ENCODE assay signal across 14 mouse cellular contexts in the genomic region with DNA sequence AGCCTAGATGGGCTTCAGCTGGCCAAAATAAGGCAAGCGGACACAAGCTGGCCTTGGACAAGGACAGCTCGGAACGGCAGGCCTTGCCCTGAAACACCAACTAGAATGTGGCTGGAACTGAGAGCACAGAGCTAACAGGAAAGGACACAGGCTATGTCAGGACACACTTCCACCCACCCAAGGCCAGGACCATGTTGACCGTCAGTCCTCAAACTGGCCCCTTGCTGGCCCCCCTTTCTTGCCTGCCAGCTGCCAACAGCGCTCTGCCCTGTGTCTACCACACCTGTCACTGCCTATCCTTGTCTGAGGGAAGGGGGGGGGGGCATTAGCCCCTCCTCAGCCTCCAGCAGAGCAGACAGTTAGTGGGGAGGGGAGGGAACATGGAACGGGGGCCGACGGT. TPM values are rescaled to one million over a fixed set of nuclear protein-coding genes. Genes with fewer than 3 reads are reported as not detected.
DNase-seq lines count a peak whose midpoint lies in the region; ATAC-seq and TF ChIP-seq lines count a peak whose summit lies in the region.
"Had no signal": no experiment of that assay in that cellular context is flagged by ENCODE, and none has a peak within 500 bp of the region (broad histone marks: within the 10 kb centered on the region; RNA-seq: fewer than 3 reads in every experiment).

Fitm1 (plus strand) TSS at position 316 of the 400 bp plus-strand sequence.

- peak within 1 kb of the TSS; percentile 49 for H3K9ac ChIP-seq in liver, adult 2 months (ENCODE audit: low read depth, low read length)
- no peak within 1 kb of the TSS; the same call in 1 of the 2 replicates for H3K9ac ChIP-seq in embryonic facial prominence, embryonic 12.5 days
- H3K9ac ChIP-seq: liver, embryonic 14.5 days had no signal

- WGBS in liver, adult 2 months = 47% methylated on average over 8 of the region's 8 CpGs
- 55% methylated on average over 8 of the region's 8 CpGs for WGBS in embryonic facial prominence, embryonic 12.5 days

- H3K27ac ChIP-seq in liver, adult 2 months (replicated peaks; ENCODE audit: insufficient read depth, low read depth, low read length) = peak within 1 kb of the TSS; percentile 85
- H3K27ac ChIP-seq in embryonic facial prominence, embryonic 12.5 days = no peak within 1 kb of the TSS
- H3K27ac ChIP-seq: liver, embryonic 14.5 days had no signal

- peaks cover 2% of the 10 kb centered on the region for H3K4me1 ChIP-seq in liver, adult 2 months (ENCODE audit: control insufficient read depth, insufficient read depth, low read length)
- no peaks in the 10 kb centered on the region for H3K4me1 ChIP-seq in embryonic facial prominence, embryonic 12.5 days

- no peak for ATAC-seq in embryonic facial prominence, embryonic 12.5 days (ENCODE audit: insufficient number of reproducible peaks, insufficient read depth, low FRiP score, low TSS enrichment)
- ATAC-seq: forebrain, embryonic 14.5 days had no signal

- TF ChIP-seq POLR2A in liver, adult 2 months (IDR thresholded peaks at IDR 0.05; ENCODE audit: extremely low read depth, insufficient read depth, low read length) = no peak

- no peak for TF ChIP-seq CTCF in liver, adult 2 months (IDR thresholded peaks at IDR 0.05; ENCODE audit: low read depth, low read length)

- H3K4me3 ChIP-seq in liver, adult 2 months (ENCODE audit: insufficient read depth, low read depth, low read length) = peak within 1 kb of the TSS; percentile 45
- no peak within 1 kb of the TSS; the same call in 1 of the 2 replicates for H3K4me3 ChIP-seq in embryonic facial prominence, embryonic 12.5 days

- H3K4me2 ChIP-seq in embryonic facial prominence, embryonic 12.5 days (replicated peaks) = peak within 1 kb of the TSS; percentile 26; the same call in 1 of the 2 replicates

- DNase-seq in liver, adult 2 months (ENCODE audit: extremely low read depth, low read depth, low spot score) = peak; percentile 45
- DNase-seq in liver = no peak
- DNase-seq in heart, adult 11 months = peak; percentile 98
- DNase-seq in heart, postnatal 4 days = peak; percentile 73
- DNase-seq in layer of hippocampus, adult 11-12 months (ENCODE audit: low spot score) = no peak
- no peak for DNase-seq in cerebellum, postnatal 36 days
- DNase-seq in left cerebral cortex, postnatal 25 days (ENCODE audit: low spot score in 2 of 2) = no peak
- DNase-seq: cerebellum, postnatal 10 days; right cerebral cortex, postnatal 14 days; thymus, postnatal 4 days had no signal

- no peaks in the 10 kb centered on the region for H3K9me3 ChIP-seq in embryonic facial prominence, embryonic 12.5 days

- intact Hi-C loops in left cerebral cortex, postnatal 25 days (cut with DNase I) = no loop called here

- H3K79me2 ChIP-seq in liver, adult 2 months (ENCODE audit: control insufficient read depth, insufficient read depth, low read length) = 0 out of 2 replicates have a peak, but pooled peaks cover 8% of the 10 kb centered on the region

- H3K27me3 ChIP-seq in liver, adult 2 months (ENCODE audit: control insufficient read depth, insufficient read depth, low read length) = no peaks in the 10 kb centered on the region
- H3K27me3 ChIP-seq in embryonic facial prominence, embryonic 12.5 days = no peaks in the 10 kb centered on the region
- H3K27me3 ChIP-seq: CH12.LX had no signal

- peaks cover under 1% of the 10 kb centered on the region; the same call in 1 of the 2 replicates for H3K36me3 ChIP-seq in liver, adult 2 months (ENCODE audit: control insufficient read depth, insufficient read depth, low read length)
- H3K36me3 ChIP-seq in embryonic facial prominence, embryonic 12.5 days = 0 out of 2 replicates have a peak, but pooled peaks cover 6% of the 10 kb centered on the region

RNA-seq across cellular contexts. Expression of gene Fitm1, which starts in this region (rescaled TPM):
- total RNA-seq in liver, adult 2 months (2014; rRNA removed) = 3.8 and 7.5 TPM in 2 replicates
- 45.7 and 60.2 TPM in 2 replicates for polyA plus RNA-seq in liver, adult 2 months (2012; rRNA removed)
- polyA plus RNA-seq in embryonic facial prominence, embryonic 12.5 days (2016; fragmentation: Nextera tagmentation; extraction: Ambion mirVana) = 8.7 and 9.1 TPM in 2 replicates
- 100 to 1,000 TPM; 122 to 152 TPM for total RNA-seq in heart, postnatal 4 days (2021)
- not detected for total RNA-seq in left cerebral cortex, postnatal 25 days (2021)
- total RNA-seq: CH12.LX had no signal
- polyA plus RNA-seq: forebrain, embryonic 14.5 days had no signal

Comparison
In these comparisons a context has a peak if more than half of its experiments do, and no peak if none do; other contexts are left out.
1. RNA of gene Fitm1 (total RNA-seq): 122 to 152 TPM in heart, postnatal 4 days; 3.8 to 7.5 TPM in liver, adult 2 months and not detected in left cerebral cortex, postnatal 25 days; every median in the first group is over 10 times any median in the second.
2. DNase-seq: peak in liver, adult 2 months (single experiment), heart, adult 11 months (single experiment) and heart, postnatal 4 days (single experiment); none in liver (single experiment), layer of hippocampus, adult 11-12 months (single experiment), cerebellum, postnatal 36 days (0 of 2) and left cerebral cortex, postnatal 25 days (0 of 2).